Mouse (Mus musculus) CD4-positive, CD25-positive, alpha-beta regulatory T cell, adult 2 months (primary cell): Measurements from ENCODE around the gene 2310046K23Rik.
"Not testable (repeated sequence)": the region's sequence is repeated elsewhere in the genome, so short reads cannot be mapped to it uniquely, and the experiment has no call there.

Source experiments
- DNase-seq: peaks from one replicate; pipeline ENCODE4 v3.0.0-alpha.2; 2012; ENCODE audit warnings: low read depth, low spot score

Gene 2310046K23Rik

GRCm38 (mm10) chr3:92534411-92534810 is at the start of gene 2310046K23Rik:
TSS of gene 2310046K23Rik (minus strand) at chr3:92534511.
- DNase-seq, result no peak

GRCm38 (mm10) chr3:92583164-92583826 is 49.0 kb upstream of the 2310046K23Rik start:
- DNase-seq, result no peak

GRCm38 (mm10) chr3:92579508-92579907 is 45.2 kb upstream of the 2310046K23Rik start:
- DNase-seq, result no peak

- no peak for DNase-seq
Observed at GRCm38 (mm10) chr3:92578652-92579413, 44.5 kb upstream of the 2310046K23Rik start.

GRCm38 (mm10) chr3:92573449-92574041 is 39.2 kb upstream of the 2310046K23Rik start, which contains the start of gene Ivl:
TSS of gene Ivl (minus strand) at chr3:92573735.
- DNase-seq, result no peak

GRCm38 (mm10) chr3:92572514-92573155 is 38.3 kb upstream of the 2310046K23Rik start:
- no peak for DNase-seq

GRCm38 (mm10) chr3:92568752-92569151 is 34.4 kb upstream of the 2310046K23Rik start:
- no peak for DNase-seq

- DNase-seq, result no peak
Observed at GRCm38 (mm10) chr3:92565418-92565817, 31.1 kb upstream of the 2310046K23Rik start.

- DNase-seq, result no peak
Observed at GRCm38 (mm10) chr3:92512325-92512724, 22.0 kb downstream of the 2310046K23Rik start.

- DNase-seq, result no peak
Observed at GRCm38 (mm10) chr3:92510786-92511185, 23.5 kb downstream of the 2310046K23Rik start.

- no peak for DNase-seq
Observed at GRCm38 (mm10) chr3:92508185-92508584, 26.1 kb downstream of the 2310046K23Rik start.

- DNase-seq, result no peak
Observed at GRCm38 (mm10) chr3:92503528-92503927, 30.8 kb downstream of the 2310046K23Rik start.

- DNase-seq, result no peak
Observed at GRCm38 (mm10) chr3:92500393-92500792, 33.9 kb downstream of the 2310046K23Rik start, which contains the start of gene Sprr4. TSS of gene Sprr4 (minus strand) at chr3:92500493.

- not testable (repeated sequence) for DNase-seq
Observed at GRCm38 (mm10) chr3:92490262-92490661, 44.0 kb downstream of the 2310046K23Rik start.

- DNase-seq, result no peak
Observed at GRCm38 (mm10) chr3:92486307-92486706, 48.0 kb downstream of the 2310046K23Rik start.

- no peak for DNase-seq
Observed at GRCm38 (mm10) chr3:92485863-92486262, 48.4 kb downstream of the 2310046K23Rik start, which contains the start of gene Sprr1a. TSS of gene Sprr1a (minus strand) at chr3:92485895.
